Mouse (Mus musculus): ENCODE results near the gene Trim2. TPM values are rescaled to one million over a fixed set of nuclear protein-coding genes. Genes with fewer than 3 reads are reported as not detected.

Trim2 gene
- polyA plus RNA-seq, 1 experiment from 2014 or later = 7.9 TPM

- no peaks in the 10 kb centered on the region for H3K36me3 ChIP-seq
- no peak for ATAC-seq (replicated peaks; ENCODE audit: insufficient number of reproducible peaks, insufficient read depth, low FRiP score, low read depth)
- H3K9ac ChIP-seq = no peak overlapping the region
- H3K27ac ChIP-seq = no peak overlapping the region
- peaks cover 3% of the 10 kb centered on the region for H3K4me1 ChIP-seq (replicated peaks)
- H3K27me3 ChIP-seq = peaks cover 38% of the 10 kb centered on the region
- H3K9me3 ChIP-seq (replicated peaks) = no peaks in the 10 kb centered on the region
- no peak overlapping the region for H3K4me2 ChIP-seq
- 65% methylated on average over 2 of the region's 2 CpGs for WGBS
- no peak overlapping the region for H3K4me3 ChIP-seq
Measured at GRCm38 (mm10) chr3:84264395-84264794, 42.3 kb downstream of the Trim2 start.

GRCm38 (mm10) chr3:84262804-84263203 is 43.9 kb downstream of the Trim2 start:
- Histone ChIP-seq H3K27ac (no peak overlapping the region), H3K9me3 (replicated peaks) (no peaks in the 10 kb centered on the region), H3K36me3 (no peaks in the 10 kb centered on the region), H3K9ac (no peak overlapping the region), H3K4me1 (replicated peaks) (peaks cover 9% of the 10 kb centered on the region), H3K4me2 (no peak overlapping the region), H3K27me3 (peaks cover 31% of the 10 kb centered on the region), H3K4me3 (no peak overlapping the region)
- 76% methylated on average over 3 of the region's 3 CpGs for WGBS
- ATAC-seq (replicated peaks; ENCODE audit: insufficient number of reproducible peaks, insufficient read depth, low FRiP score, low read depth) = no peak

GRCm38 (mm10) chr3:84261863-84262262 is 44.8 kb downstream of the Trim2 start:
- 89% methylated on average over 6 of the region's 6 CpGs for WGBS
- H3K9me3 ChIP-seq (replicated peaks) = no peaks in the 10 kb centered on the region

GRCm38 (mm10) chr3:84260837-84261236 is 45.8 kb downstream of the Trim2 start:
- 52% methylated on average over 7 of the region's 7 CpGs for WGBS
- ATAC-seq (replicated peaks; ENCODE audit: insufficient number of reproducible peaks, insufficient read depth, low FRiP score, low read depth) = no peak
- H3K27ac ChIP-seq = no peak overlapping the region
- peaks cover 9% of the 10 kb centered on the region for H3K4me1 ChIP-seq (replicated peaks)
- no peak overlapping the region for H3K4me3 ChIP-seq
- H3K36me3 ChIP-seq = no peaks in the 10 kb centered on the region
- H3K4me2 ChIP-seq = no peak overlapping the region
- H3K9me3 ChIP-seq (replicated peaks) = no peaks in the 10 kb centered on the region
- peaks cover 26% of the 10 kb centered on the region; the same call in 1 of the 2 replicates for H3K27me3 ChIP-seq
- H3K9ac ChIP-seq = no peak overlapping the region

More at GRCm38 (mm10) chr3:84261863-84262262, 44.8 kb downstream of the Trim2 start:
- H3K27ac ChIP-seq = no peak overlapping the region
- no peak for ATAC-seq (replicated peaks; ENCODE audit: insufficient number of reproducible peaks, insufficient read depth, low FRiP score, low read depth)
- peaks cover 9% of the 10 kb centered on the region for H3K4me1 ChIP-seq (replicated peaks)
- H3K36me3 ChIP-seq = no peaks in the 10 kb centered on the region
- no peak overlapping the region for H3K4me3 ChIP-seq
- no peak overlapping the region for H3K9ac ChIP-seq
- H3K27me3 ChIP-seq = peaks cover 28% of the 10 kb centered on the region; the same call in 1 of the 2 replicates
- no peak overlapping the region for H3K4me2 ChIP-seq

- H3K4me1 ChIP-seq (replicated peaks) = peaks cover 9% of the 10 kb centered on the region
- peak overlapping the region; percentile 63 for H3K4me3 ChIP-seq
- H3K4me2 ChIP-seq = peak overlapping the region; percentile 92
- H3K27ac ChIP-seq = no peak overlapping the region
- H3K9ac ChIP-seq = peak overlapping the region; percentile 69
- H3K9me3 ChIP-seq (replicated peaks) = no peaks in the 10 kb centered on the region
- whole genome bisulfite sequencing = 10% methylated on average over 6 of the region's 8 CpGs
- H3K36me3 ChIP-seq = no peaks in the 10 kb centered on the region
- no peak; the same call in 1 of the 2 replicates for ATAC-seq (replicated peaks; ENCODE audit: insufficient number of reproducible peaks, insufficient read depth, low FRiP score, low read depth)
- H3K27me3 ChIP-seq = peaks cover 20% of the 10 kb centered on the region; the same call in 1 of the 2 replicates
Measured at GRCm38 (mm10) chr3:84260024-84260535, 46.6 kb downstream of the Trim2 start.

GRCm38 (mm10) chr3:84259281-84260023 is 47.2 kb downstream of the Trim2 start:
- H3K4me2 ChIP-seq = peak overlapping the region; percentile 92
- peak; percentile 74 for ATAC-seq (replicated peaks; ENCODE audit: insufficient number of reproducible peaks, insufficient read depth, low FRiP score, low read depth)
- H3K4me3 ChIP-seq = peak overlapping the region; percentile 63
- peak overlapping the region; percentile 54 for H3K27ac ChIP-seq
- peak overlapping the region; percentile 69 for H3K9ac ChIP-seq
- WGBS = under 1% methylated on average over 74 of the region's 74 CpGs
- no peaks in the 10 kb centered on the region for H3K9me3 ChIP-seq (replicated peaks)
- no peaks in the 10 kb centered on the region for H3K36me3 ChIP-seq
- H3K27me3 ChIP-seq = peaks cover 17% of the 10 kb centered on the region; the same call in 1 of the 2 replicates
- peaks cover 9% of the 10 kb centered on the region for H3K4me1 ChIP-seq (replicated peaks)

- ATAC-seq (replicated peaks; ENCODE audit: insufficient number of reproducible peaks, insufficient read depth, low FRiP score, low read depth) = no peak
- Histone ChIP-seq H3K27ac (no peak overlapping the region), H3K4me1 (replicated peaks) (peaks cover 9% of the 10 kb centered on the region), H3K27me3 (peaks cover 14% of the 10 kb centered on the region; the same call in 1 of the 2 replicates), H3K9ac (no peak overlapping the region), H3K9me3 (replicated peaks) (no peaks in the 10 kb centered on the region), H3K36me3 (no peaks in the 10 kb centered on the region), H3K4me3 (peak overlapping the region; percentile 63), H3K4me2 (peak overlapping the region; percentile 92)
- WGBS = 14% methylated on average over 13 of the region's 13 CpGs
Measured at GRCm38 (mm10) chr3:84258518-84259031, 48.1 kb downstream of the Trim2 start.

- Histone ChIP-seq H3K36me3 (no peaks in the 10 kb centered on the region), H3K9ac (no peak overlapping the region), H3K4me3 (peak overlapping the region; percentile 63), H3K9me3 (replicated peaks) (no peaks in the 10 kb centered on the region), H3K27me3 (peaks cover 14% of the 10 kb centered on the region; the same call in 1 of the 2 replicates), H3K4me1 (replicated peaks) (peaks cover 9% of the 10 kb centered on the region), H3K4me2 (peak overlapping the region; percentile 92), H3K27ac (no peak overlapping the region)
- ATAC-seq (replicated peaks; ENCODE audit: insufficient number of reproducible peaks, insufficient read depth, low FRiP score, low read depth) = no peak
- 58% methylated on average over 10 of the region's 10 CpGs for WGBS
Measured at GRCm38 (mm10) chr3:84257989-84258517, 48.6 kb downstream of the Trim2 start.

GRCm38 (mm10) chr3:84254520-84254878 is 52.2 kb downstream of the Trim2 start:
- no peak overlapping the region for H3K4me2 ChIP-seq
- no peaks in the 10 kb centered on the region for H3K9me3 ChIP-seq (replicated peaks)
- no peak overlapping the region for H3K27ac ChIP-seq
- H3K4me1 ChIP-seq (replicated peaks) = peaks cover 6% of the 10 kb centered on the region
- no peak overlapping the region for H3K4me3 ChIP-seq
- 0 out of 2 replicates have a peak, but pooled peaks cover 5% of the 10 kb centered on the region for H3K27me3 ChIP-seq
- H3K9ac ChIP-seq = no peak overlapping the region
- WGBS = 91% methylated on average over 2 of the region's 2 CpGs
- no peak for ATAC-seq (replicated peaks; ENCODE audit: insufficient number of reproducible peaks, insufficient read depth, low FRiP score, low read depth)
- H3K36me3 ChIP-seq = no peaks in the 10 kb centered on the region

- Histone ChIP-seq H3K4me1 (replicated peaks) (peaks cover 6% of the 10 kb centered on the region), H3K4me2 (no peak overlapping the region), H3K9me3 (replicated peaks) (no peaks in the 10 kb centered on the region), H3K27me3 (0 out of 2 replicates have a peak, but pooled peaks cover 5% of the 10 kb centered on the region), H3K27ac (no peak overlapping the region), H3K9ac (no peak overlapping the region), H3K4me3 (no peak overlapping the region), H3K36me3 (no peaks in the 10 kb centered on the region)
- ATAC-seq (replicated peaks; ENCODE audit: insufficient number of reproducible peaks, insufficient read depth, low FRiP score, low read depth) = no peak
- 79% methylated on average over 9 of the region's 9 CpGs for WGBS
Measured at GRCm38 (mm10) chr3:84253655-84254519, 52.8 kb downstream of the Trim2 start.
